Mouse (Mus musculus) liver, embryonic 11.5 days (tissue): ENCODE measurements around the gene 6030458C11Rik. TPM values are rescaled to one million over a fixed set of nuclear protein-coding genes. Genes with fewer than 3 reads are reported as not detected.
"Not testable (repeated sequence)": the region's sequence is repeated elsewhere in the genome, so short reads cannot be mapped to it uniquely, and the experiment has no call there.

Experiments
- ATAC-seq: fragments of 200-750 bp; cut with Nextera tagmentation; replicated peaks from 2 replicates; pipeline ENCODE4 v1.8.0; 2017; ENCODE audit warnings: moderate number of reproducible peaks, mild to moderate bottlenecking, moderate TSS enrichment, moderate library complexity; ENCODE audit not compliant: low FRiP score
- DNase-seq: peaks from one replicate; pipeline ENCODE4 v3.0.0-alpha.2; 2017; ENCODE audit warnings: low spot score
- H3K27ac ChIP-seq: fragments of 300-500 bp; sonication (generic); 2 replicates; pipeline ENCODE4 v1.5.1; 2014; ENCODE audit warnings: mild to moderate bottlenecking, low read depth, low read length, control low read depth
- H3K27me3 ChIP-seq: fragments of 300-500 bp; sonication (generic); replicated peaks from 2 replicates; pipeline ENCODE4 v1.6.1; 2014; ENCODE audit warnings: low read length, mixed read lengths; ENCODE audit not compliant: control insufficient read depth, insufficient read depth
- H3K36me3 ChIP-seq: fragments of 300-500 bp; sonication (generic); 2 replicates; pipeline ENCODE4 v1.6.1; 2014; ENCODE audit warnings: mild to moderate bottlenecking, low read length, moderate library complexity, mixed read lengths; ENCODE audit not compliant: control insufficient read depth, insufficient read depth
- H3K4me1 ChIP-seq: fragments of 300-500 bp; sonication (generic); replicated peaks from 2 replicates; pipeline ENCODE4 v1.6.1; 2014; ENCODE audit warnings: low read length, mixed read lengths; ENCODE audit not compliant: control insufficient read depth, insufficient read depth
- H3K4me2 ChIP-seq: fragments of 300-500 bp; sonication (generic); 2 replicates; pipeline ENCODE4 v1.6.1; 2014; ENCODE audit warnings: mild to moderate bottlenecking, control low read depth, moderate library complexity
- H3K4me3 ChIP-seq: fragments of 300-500 bp; sonication (generic); 2 replicates; pipeline ENCODE4 v1.5.1; 2014; ENCODE audit warnings: low read depth, low read length, control low read depth
- H3K9ac ChIP-seq: fragments of 300-500 bp; sonication (generic); 2 replicates; pipeline ENCODE4 v1.6.1; 2014; ENCODE audit warnings: low read depth, low read length, control low read depth
- H3K9me3 ChIP-seq: fragments of 300-500 bp; sonication (generic); 2 replicates; pipeline ENCODE4 v1.6.1; 2016; ENCODE audit warnings: low read length, inconsistent platforms, mixed read lengths; ENCODE audit not compliant: control insufficient read depth
- WGBS: fragments of 180-500 bp; shearing (Covaris S2); extraction: QIAGEN DNeasy Blood & Tissue Kit; methylation state at CpG from one replicate; pipeline ENCODE4 v1.1.7; 2014; 5-methylcytosine and 5-hydroxymethylcytosine counted together
- polyA plus RNA-seq: library from polyadenylated mRNA; unstranded; fragments of >200 nt; fragmentation: Nextera tagmentation; extraction: Ambion mirVana; gene quantifications from 2 replicates; pipeline ENCODE4 v1.2.1, GENCODE M21; 2014

6030458C11Rik gene
- polyA plus RNA-seq, 1 experiment from 2014 or later = 60.1 TPM

DNA sequence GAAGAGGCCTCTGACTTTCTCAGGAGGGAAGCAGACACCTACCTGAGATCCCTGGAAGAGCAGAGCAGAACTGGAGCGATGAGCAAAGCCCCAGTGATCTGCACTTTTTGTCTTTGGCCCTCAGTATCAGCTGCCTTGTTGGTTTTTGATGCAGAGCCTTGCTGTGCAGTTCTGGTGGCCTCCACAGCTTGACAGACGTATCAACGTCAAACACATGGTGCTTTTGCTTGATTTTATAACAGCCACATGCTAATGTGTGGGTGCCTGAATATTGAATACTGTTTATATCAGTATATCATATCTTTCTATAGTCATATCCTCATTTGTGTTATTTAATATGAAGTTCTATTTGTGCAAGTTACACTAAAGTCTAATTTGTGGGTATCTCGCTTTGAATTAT is 19.4 kb downstream of the 6030458C11Rik start:
- H3K9ac ChIP-seq = no peak overlapping the region
- H3K9me3 ChIP-seq = no peaks in the 10 kb centered on the region
- no peaks in the 10 kb centered on the region; the same call in 1 of the 2 replicates for H3K4me1 ChIP-seq
- no peak overlapping the region for H3K4me3 ChIP-seq
- no peaks in the 10 kb centered on the region for H3K27me3 ChIP-seq
- no peak for DNase-seq
- 77% methylated on average over 4 of the region's 4 CpGs for WGBS
- ATAC-seq = 0 out of 2 replicates have a peak, but pooled peaks have one; percentile 29
- H3K4me2 ChIP-seq = no peak overlapping the region
- no peak overlapping the region for H3K27ac ChIP-seq
- peaks cover 16% of the 10 kb centered on the region; the same call in 1 of the 2 replicates for H3K36me3 ChIP-seq

DNA sequence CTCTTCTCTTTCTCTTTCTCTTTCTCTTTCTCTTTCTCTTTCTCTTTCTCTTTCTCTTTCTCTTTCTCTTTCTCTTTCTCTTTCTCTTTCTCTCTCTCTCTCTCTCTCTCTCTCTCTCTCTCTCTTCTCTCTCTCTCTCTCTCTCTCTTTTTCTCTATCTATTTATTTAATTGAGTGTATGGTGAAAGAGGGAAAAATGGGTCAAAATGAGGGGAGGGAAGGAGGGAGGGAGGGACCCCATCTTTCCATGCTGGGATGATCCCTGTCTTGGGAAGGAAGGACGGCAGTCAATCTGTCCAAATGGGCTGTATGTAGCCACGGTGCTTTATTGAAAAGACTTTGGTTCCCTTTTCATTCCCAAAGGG is 23.3 kb downstream of the 6030458C11Rik start:
- not testable (repeated sequence) for H3K9me3 ChIP-seq, H3K4me2 ChIP-seq, H3K4me1 ChIP-seq, H3K4me3 ChIP-seq, H3K27me3 ChIP-seq, DNase-seq, H3K36me3 ChIP-seq, H3K27ac ChIP-seq, H3K9ac ChIP-seq, ATAC-seq
- 80% methylated on average over 2 of the region's 2 CpGs for WGBS

DNA sequence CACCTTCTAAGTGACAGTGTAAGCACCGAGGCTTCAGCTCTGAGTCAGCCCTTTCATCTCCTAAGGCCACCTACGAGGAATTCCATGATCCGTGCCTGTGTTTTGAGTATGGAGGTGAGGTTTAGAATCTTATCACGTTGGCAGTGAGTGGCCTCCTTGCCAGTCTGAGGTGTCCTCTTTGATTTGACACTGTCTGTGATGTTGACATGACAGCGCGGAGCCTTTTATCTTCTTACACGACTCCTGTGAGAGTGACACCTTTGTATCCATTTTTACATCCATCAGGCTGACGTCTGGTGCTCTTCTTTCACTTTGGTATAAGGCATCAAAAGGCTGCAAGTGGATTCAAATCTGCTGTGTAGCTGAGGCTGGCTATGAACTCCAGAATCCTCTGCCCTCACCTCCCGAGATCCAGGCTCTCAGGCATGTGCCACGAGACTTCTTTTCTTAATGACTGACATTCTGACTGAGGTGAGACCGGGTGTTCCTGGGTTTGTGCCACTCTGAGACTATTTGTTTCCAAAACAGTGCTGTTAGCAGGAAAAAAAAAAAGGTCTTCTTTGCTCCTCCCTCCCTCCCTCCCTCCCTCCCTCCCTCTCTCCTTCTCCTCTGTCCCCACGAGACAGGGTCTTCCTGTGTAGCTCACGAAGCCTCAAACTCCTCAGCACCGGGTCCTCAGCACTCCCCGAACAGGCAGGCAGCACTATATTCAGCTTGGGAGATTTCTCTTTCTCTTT is 23.9 kb downstream of the 6030458C11Rik start:
- no peak for DNase-seq
- H3K27me3 ChIP-seq = no peaks in the 10 kb centered on the region
- no peak for ATAC-seq
- no peaks in the 10 kb centered on the region for H3K36me3 ChIP-seq
- no peaks in the 10 kb centered on the region; the same call in 1 of the 2 replicates for H3K4me1 ChIP-seq
- H3K4me3 ChIP-seq = no peak overlapping the region
- no peak overlapping the region for H3K27ac ChIP-seq
- H3K4me2 ChIP-seq = no peak overlapping the region
- H3K9ac ChIP-seq = no peak overlapping the region
- 35% methylated on average over 15 of the region's 15 CpGs for WGBS
- no peaks in the 10 kb centered on the region for H3K9me3 ChIP-seq

DNA sequence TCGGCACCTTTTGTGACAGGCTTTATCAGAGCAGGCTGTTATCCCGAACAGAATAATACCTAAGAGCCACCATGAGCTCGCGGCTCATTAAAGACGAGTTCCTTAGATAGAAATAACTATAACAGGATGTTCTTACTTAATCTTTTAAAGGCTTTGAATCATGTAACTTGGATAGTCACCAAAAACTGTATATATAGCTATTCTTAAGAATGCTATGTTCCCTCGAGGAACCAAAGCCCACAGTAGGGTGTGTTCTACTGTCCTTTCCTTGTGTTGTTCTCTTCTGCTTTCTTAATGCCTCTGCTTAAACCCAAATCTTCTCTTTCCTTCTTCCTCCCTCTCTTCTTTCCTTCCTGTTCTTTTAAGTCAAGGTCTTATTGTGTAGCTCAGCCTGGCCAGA is 26.4 kb downstream of the 6030458C11Rik start:
- Histone ChIP-seq H3K4me1 (no peaks in the 10 kb centered on the region), H3K27me3 (no peaks in the 10 kb centered on the region), H3K27ac (no peak overlapping the region), H3K4me2 (no peak overlapping the region), H3K9ac (no peak overlapping the region), H3K36me3 (no peaks in the 10 kb centered on the region), H3K9me3 (no peaks in the 10 kb centered on the region), H3K4me3 (no peak overlapping the region)
- DNase-seq = no peak
- WGBS = 71% methylated on average over 6 of the region's 6 CpGs
- no peak for ATAC-seq

DNA sequence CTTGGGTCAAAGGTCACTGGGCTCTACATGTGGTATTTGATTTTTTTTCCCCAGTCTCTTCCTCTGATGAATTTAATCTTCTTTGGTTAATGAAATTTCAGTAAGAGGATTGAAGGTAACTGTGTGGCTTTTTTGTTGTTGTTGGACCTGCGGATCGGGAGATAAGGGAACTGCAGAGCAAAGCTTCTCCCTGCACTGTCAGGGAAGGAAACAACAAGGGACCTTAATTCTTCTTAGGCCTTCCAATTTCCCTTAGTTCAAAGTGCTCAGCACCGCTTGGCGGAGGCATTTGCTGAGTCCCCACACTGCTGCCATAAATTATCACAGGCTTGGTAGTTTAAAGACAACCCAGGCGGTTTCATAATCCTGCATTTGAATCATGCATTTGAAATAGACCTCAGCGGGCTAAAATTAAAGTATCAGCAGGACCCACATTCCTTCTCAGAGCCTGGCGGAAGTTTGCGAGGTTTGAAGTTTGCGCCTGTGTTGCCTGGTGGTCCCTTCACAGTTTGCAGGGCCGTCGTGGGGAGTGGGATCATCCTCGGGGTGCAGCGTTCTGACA is 28.5 kb downstream of the 6030458C11Rik start:
- no peak overlapping the region for H3K27ac ChIP-seq
- H3K4me2 ChIP-seq = no peak overlapping the region
- H3K9ac ChIP-seq = no peak overlapping the region
- ATAC-seq = no peak
- H3K36me3 ChIP-seq = no peaks in the 10 kb centered on the region
- no peaks in the 10 kb centered on the region for H3K9me3 ChIP-seq
- H3K4me1 ChIP-seq = no peaks in the 10 kb centered on the region
- 54% methylated on average over 13 of the region's 13 CpGs for WGBS
- H3K27me3 ChIP-seq = no peaks in the 10 kb centered on the region
- DNase-seq = no peak
- H3K4me3 ChIP-seq = no peak overlapping the region

DNA sequence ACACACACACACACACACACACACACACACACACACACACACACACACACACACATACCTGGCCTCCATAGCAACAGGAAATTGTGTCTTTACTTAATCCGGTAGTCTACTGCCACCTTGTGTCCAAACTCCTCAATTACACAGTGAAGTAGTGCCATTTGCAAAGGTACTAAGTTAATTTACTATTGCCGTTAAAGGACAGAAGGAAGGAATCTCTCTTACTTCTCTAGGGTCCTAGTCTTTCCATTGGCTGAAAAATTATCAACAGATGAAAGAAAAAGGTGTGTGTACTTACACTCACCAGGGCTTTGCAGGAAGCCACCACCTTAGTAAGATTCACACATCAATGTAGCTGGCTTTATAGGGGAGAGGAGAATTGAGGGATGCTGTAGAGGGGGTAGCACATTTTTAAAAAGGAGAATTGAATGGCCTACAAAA is 29.0 kb downstream of the 6030458C11Rik start:
- H3K27ac ChIP-seq = no peak overlapping the region
- ATAC-seq (no peak), DNase-seq (no peak)
- no peaks in the 10 kb centered on the region for H3K4me1 ChIP-seq
- WGBS = 4% methylated on average over 2 of the region's 2 CpGs
- no peaks in the 10 kb centered on the region for H3K27me3 ChIP-seq
- H3K9ac ChIP-seq = no peak overlapping the region
- H3K36me3 ChIP-seq = no peaks in the 10 kb centered on the region
- H3K4me3 ChIP-seq = no peak overlapping the region
- no peak overlapping the region for H3K4me2 ChIP-seq
- no peaks in the 10 kb centered on the region for H3K9me3 ChIP-seq

DNA sequence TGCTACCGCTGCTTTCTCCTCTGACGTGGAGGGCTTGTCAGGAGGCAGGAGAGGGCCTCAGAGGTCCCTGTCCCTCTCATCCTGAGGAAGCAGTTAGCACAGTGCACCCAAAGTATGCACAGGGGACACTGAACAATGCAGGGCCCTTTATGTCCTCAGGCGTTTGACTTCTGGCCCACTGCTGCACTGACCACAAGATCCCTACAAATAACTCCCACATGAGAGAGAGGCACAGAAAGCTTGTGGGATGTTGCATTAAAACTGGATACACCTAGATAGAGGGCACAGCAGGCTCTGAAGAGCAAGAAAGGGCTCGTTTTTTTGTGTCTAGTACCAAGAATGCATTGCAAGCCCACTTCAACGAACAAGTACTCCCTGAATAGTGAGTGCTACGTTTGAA is 30.1 kb downstream of the 6030458C11Rik start:
- H3K4me2 ChIP-seq = no peak overlapping the region
- no peaks in the 10 kb centered on the region for H3K9me3 ChIP-seq
- H3K4me3 ChIP-seq = no peak overlapping the region
- H3K27me3 ChIP-seq = no peaks in the 10 kb centered on the region
- DNase-seq = no peak
- no peaks in the 10 kb centered on the region for H3K36me3 ChIP-seq
- no peak overlapping the region for H3K27ac ChIP-seq
- no peak overlapping the region for H3K9ac ChIP-seq
- H3K4me1 ChIP-seq = no peaks in the 10 kb centered on the region
- no peak for ATAC-seq
- WGBS = 77% methylated on average over 6 of the region's 6 CpGs

DNA sequence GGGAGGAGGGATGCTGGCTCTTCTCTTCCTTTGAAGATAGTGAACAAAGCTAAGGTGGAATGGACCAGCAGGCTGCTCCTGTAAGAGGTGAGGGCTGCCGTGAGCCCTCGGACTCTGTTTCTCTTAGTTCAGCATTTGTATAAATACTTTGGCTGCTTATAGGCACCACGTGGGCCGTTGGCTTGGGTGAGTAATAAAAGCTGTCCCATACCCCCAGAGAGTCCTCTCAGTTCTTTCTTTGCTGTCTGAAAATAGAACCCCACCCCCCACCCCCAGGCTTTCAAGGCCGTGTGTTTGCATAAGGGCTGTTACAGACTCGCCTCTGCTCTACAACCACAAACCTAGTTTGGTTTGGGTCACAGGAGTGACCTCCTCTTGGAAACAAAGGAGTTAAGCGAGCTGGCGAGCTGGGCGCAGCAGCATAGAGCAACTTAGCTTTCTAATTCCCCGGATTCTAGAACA is 35.0 kb downstream of the 6030458C11Rik start:
- WGBS = 51% methylated on average over 10 of the region's 10 CpGs
- ATAC-seq (no peak; the same call in 1 of the 2 replicates), DNase-seq (no peak)
- H3K27ac ChIP-seq = no peak overlapping the region
- H3K27me3 ChIP-seq = no peaks in the 10 kb centered on the region
- no peak overlapping the region for H3K4me2 ChIP-seq
- no peak overlapping the region for H3K9ac ChIP-seq
- H3K4me3 ChIP-seq = no peak overlapping the region
- H3K9me3 ChIP-seq = no peaks in the 10 kb centered on the region
- H3K36me3 ChIP-seq = no peaks in the 10 kb centered on the region
- no peaks in the 10 kb centered on the region for H3K4me1 ChIP-seq

DNA sequence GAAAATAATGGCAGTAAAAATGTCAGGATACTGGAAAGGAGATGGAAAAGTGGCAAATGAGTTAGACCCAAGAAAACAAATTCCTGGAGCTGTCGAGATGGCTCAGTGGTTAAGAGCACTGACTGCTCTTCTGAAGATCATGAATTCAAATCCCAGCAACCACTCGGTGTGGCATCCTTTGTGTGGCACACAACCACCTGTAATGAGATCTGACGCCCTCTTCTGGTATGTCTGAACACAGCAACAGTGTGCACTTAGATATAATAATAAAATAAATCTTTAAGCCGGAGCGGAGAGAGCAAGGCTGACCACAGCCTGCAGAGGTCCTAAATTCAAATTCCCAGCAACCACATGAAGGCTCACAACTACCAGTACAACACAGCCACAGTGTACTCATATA is 35.9 kb downstream of the 6030458C11Rik start:
- 70% methylated on average over 5 of the region's 5 CpGs for WGBS
- H3K9me3 ChIP-seq = no peaks in the 10 kb centered on the region
- no peak overlapping the region for H3K27ac ChIP-seq
- DNase-seq (no peak), ATAC-seq (no peak)
- H3K27me3 ChIP-seq = no peaks in the 10 kb centered on the region
- H3K36me3 ChIP-seq = no peaks in the 10 kb centered on the region
- no peak overlapping the region for H3K4me3 ChIP-seq
- no peaks in the 10 kb centered on the region for H3K4me1 ChIP-seq
- H3K4me2 ChIP-seq = no peak overlapping the region
- no peak overlapping the region for H3K9ac ChIP-seq
